Mouse (Mus musculus): ENCODE data around the gene Atp7a.

GRCm38 (mm10) chrX:106017516-106017915 is 9.6 kb upstream of the Atp7a start:
- TF ChIP-seq CTCF (conservative IDR thresholded peaks at IDR 0.05; ENCODE audit: low read length) = no peak
- TF ChIP-seq NANOG (IDR thresholded peaks at IDR 0.05; ENCODE audit: borderline replicate concordance, low read length) = no peak
